Comparison of ENCODE assay signal across 8 mouse cellular contexts in genomic region chr8:108699454-108700345, GRCm38 (mm10).
DNase-seq lines count a peak whose midpoint lies in the region; ATAC-seq and TF ChIP-seq lines count a peak whose summit lies in the region.

No protein-coding gene starts in this region.

- no peak for TF ChIP-seq CTCF in gastrocnemius, adult 2 months (IDR thresholded peaks at IDR 0.05)
- TF ChIP-seq CTCF in ES-Bruce4 (IDR thresholded peaks at IDR 0.05; ENCODE audit: low read depth, low read length), result no peak

- TF ChIP-seq POLR2A in ES-Bruce4 (IDR thresholded peaks at IDR 0.05; ENCODE audit: insufficient read depth, low read length), result no peak

- peak overlapping the region; percentile 42 for H3K4me2 ChIP-seq in forebrain, embryonic 14.5 days (ENCODE audit: low read length)

- no peak for ATAC-seq in forebrain, embryonic 14.5 days
- ATAC-seq in cerebellum, adult (ENCODE audit: insufficient number of reproducible peaks, low FRiP score, low TSS enrichment), result no peak

- H3K9ac ChIP-seq in ES-Bruce4 (ENCODE audit: low read depth, poor library complexity, severe bottlenecking), result no peak overlapping the region
- H3K9ac ChIP-seq in forebrain, embryonic 14.5 days (ENCODE audit: low read length), result peak overlapping the region; percentile 46; the same call in 1 of the 2 replicates

- H3K9me3 ChIP-seq in ES-Bruce4 (replicated peaks; ENCODE audit: control insufficient read depth, insufficient read depth, low read length, poor library complexity, severe bottlenecking), result no peaks in the 10 kb centered on the region; the same call in 1 of the 2 replicates
- no peaks in the 10 kb centered on the region for H3K9me3 ChIP-seq in forebrain, embryonic 14.5 days (replicated peaks; ENCODE audit: control insufficient read depth, low read length)

- H3K27me3 ChIP-seq in ES-Bruce4 (ENCODE audit: control insufficient read depth, insufficient read depth, low read length, poor library complexity, severe bottlenecking), result peaks cover 46% of the 10 kb centered on the region
- peaks cover 63% of the 10 kb centered on the region for H3K27me3 ChIP-seq in forebrain, embryonic 14.5 days (replicated peaks; ENCODE audit: control insufficient read depth, insufficient read depth, low read length)

- H3K4me3 ChIP-seq in gastrocnemius, adult 2 months, result peak overlapping the region; percentile 45
- peak overlapping the region; percentile 52 for H3K4me3 ChIP-seq in ES-Bruce4 (ENCODE audit: low read depth, low read length)
- peak overlapping the region; percentile 14; the same call in 1 of the 2 replicates for H3K4me3 ChIP-seq in forebrain, embryonic 14.5 days (ENCODE audit: low read depth, low read length)

- 1% methylated on average over 23 of the region's 23 CpGs for WGBS in forebrain, embryonic 14.5 days

- DNase-seq in gastrocnemius, adult 2 months, result no peak
- DNase-seq in gastrocnemius, adult 18-20 months (ENCODE audit: low spot score), result no peak
- no peak for DNase-seq in forebrain, embryonic 14.5 days (ENCODE audit: low spot score)
- DNase-seq in mesoderm, embryonic 11.5 days (ENCODE audit: low read depth, low spot score), result peak; percentile 80
- DNase-seq in cerebellum, adult 11-12 months, result no peak
- DNase-seq in frontal cortex, postnatal 10 days (ENCODE audit: low spot score in 2 of 2), result no peak

- no peaks in the 10 kb centered on the region; the same call in 1 of the 2 replicates for H3K36me3 ChIP-seq in ES-Bruce4 (ENCODE audit: control insufficient read depth, insufficient read depth, low read length, poor library complexity, severe bottlenecking)
- no peaks in the 10 kb centered on the region for H3K36me3 ChIP-seq in forebrain, embryonic 14.5 days (ENCODE audit: control insufficient read depth, insufficient read depth, low read length)

- no peak for TF ChIP-seq EP300 in ES-Bruce4 (IDR thresholded peaks at IDR 0.05; ENCODE audit: insufficient read depth, low read depth, low read length)

- peak overlapping the region; percentile 59 for H3K27ac ChIP-seq in gastrocnemius, adult 2 months
- no peak overlapping the region for H3K27ac ChIP-seq in ES-Bruce4 (ENCODE audit: insufficient read depth, low read length)
- peak overlapping the region; percentile 1 for H3K27ac ChIP-seq in forebrain, embryonic 14.5 days (ENCODE audit: low read depth, low read length)

- intact Hi-C loops in gastrocnemius, adult 2 months (cut with DNase I), result loop anchor here (10.0 kb wide), 1 partner anchor 125 kb away; no protein-coding TSS in a partner anchor

- peaks cover 2% of the 10 kb centered on the region for H3K4me1 ChIP-seq in ES-Bruce4 (ENCODE audit: control insufficient read depth, insufficient read depth, low read length)
- peaks cover 11% of the 10 kb centered on the region for H3K4me1 ChIP-seq in forebrain, embryonic 14.5 days (ENCODE audit: control insufficient read depth, insufficient read depth, low read length)
